Mouse (Mus musculus) right cerebral cortex, adult 2 months (tissue): ENCODE measurements around the gene Enc1.

Source experiments
- DNase-seq, 2 experiments: peaks; one replicate each; pipeline ENCODE4 v3.0.0; 2021 to 2022; ENCODE audit warnings: low spot score in 2 of 2

Enc1 gene

DNA sequence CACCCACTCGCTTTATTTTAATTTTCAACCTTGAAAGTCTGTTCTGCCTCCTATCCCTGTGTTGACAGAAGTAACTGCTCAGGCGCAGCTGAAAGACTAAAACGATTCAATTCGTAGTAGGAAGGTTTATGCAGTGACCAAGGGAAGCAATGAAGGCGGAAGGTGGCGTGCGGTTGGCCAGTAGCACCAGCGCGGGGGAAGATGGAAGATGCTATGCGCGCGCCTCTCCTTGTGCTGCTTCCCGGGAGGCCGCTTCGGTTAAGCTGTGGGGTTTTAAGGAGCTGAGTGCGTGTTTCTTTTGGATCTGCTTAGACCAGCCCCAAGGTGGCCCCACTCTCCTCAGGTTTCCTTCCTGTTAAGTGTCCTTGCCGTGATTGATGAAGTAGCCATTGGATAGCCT lies 15.8 kb upstream of the Enc1 start:
- DNase-seq: peak in 1 of 2 experiments; percentile 12

DNA sequence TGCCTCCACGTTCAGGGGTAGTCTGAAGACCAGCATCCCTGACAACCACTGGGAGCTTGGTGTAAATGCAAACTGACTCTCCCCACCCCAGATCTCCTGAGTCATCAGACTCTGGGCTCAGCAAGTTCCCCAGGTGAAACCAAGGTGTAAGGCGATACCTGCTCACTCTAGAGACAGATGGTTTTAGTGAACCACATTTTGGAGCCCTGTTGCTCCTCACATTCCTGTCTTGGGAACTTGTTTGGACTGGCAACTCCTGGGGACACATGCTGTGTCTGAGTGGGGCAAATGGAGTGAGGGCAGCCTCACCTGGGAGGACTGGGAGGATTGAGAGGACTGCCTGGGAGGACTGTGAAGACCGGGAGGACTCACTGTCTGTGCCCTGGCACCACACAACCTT lies 13.1 kb upstream of the Enc1 start:
- DNase-seq: no peak

DNA sequence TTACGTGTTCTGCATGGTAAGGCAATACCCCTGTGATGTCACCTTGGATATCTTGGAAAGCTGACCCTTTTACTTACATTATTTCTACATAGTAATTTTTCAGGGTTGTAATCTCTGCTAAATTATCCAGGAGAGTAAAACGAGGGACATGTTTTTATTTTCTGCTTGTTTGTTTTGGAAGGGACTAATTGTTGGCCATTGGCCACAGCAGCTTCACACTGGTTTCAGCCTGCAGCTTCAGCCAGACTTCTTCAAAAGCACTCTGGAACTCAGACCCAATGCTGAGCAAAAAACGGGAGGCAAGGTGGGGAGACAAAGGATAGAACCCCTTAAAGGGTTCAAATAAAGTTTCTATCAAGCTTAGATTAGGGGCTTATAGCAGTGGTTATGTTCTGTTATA lies 10.8 kb upstream of the Enc1 start:
- no peak for DNase-seq

DNA sequence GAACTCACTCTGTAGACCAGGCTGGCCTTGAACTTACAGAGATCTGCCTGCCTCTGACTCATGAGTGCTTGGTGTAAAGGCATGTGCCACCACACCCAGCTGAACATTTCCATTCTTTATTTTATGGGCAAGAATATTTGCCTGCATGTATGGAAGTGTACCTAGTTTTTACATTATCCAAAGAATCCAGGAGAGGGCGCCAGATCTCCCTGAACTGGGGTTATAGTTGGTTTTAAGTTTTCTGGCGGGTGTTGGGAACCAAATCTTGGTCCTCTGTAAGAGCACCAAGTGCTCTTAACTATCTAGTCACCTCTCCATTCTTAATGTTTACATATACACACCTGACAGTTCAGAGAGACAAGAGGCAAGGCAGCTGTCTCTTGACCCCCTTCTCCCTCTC lies 7.8 kb upstream of the Enc1 start:
- no peak for DNase-seq

DNA sequence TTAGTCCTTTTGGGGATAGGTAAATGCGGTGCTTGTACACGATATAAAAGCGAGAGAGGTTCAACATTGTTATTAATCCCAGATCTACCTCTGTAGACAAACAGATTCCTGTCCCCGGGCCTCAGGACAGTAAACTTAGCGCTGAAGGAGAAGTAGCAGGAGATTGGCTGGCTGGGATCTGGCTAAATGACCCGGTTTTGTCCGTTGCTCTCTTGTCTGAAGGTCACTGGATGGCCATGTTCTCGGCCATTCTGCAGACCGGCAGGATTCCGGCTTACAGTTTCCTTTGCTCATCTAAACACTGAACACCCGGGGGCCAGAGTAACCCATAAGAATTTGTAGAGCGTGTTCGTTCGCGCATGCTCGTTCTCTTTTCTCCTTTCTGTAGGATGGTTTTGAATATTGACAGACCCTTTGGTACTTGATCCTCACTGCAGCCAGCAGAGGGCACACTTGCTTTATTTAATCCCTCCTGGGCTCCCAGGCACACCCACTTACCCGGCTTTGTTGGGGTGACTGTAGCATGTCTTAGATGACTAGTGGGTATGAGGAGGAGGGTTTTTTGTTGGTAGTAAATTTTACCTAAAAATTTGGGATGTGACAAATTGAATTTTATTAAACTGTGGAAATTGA lies 6.0 kb upstream of the Enc1 start:
- DNase-seq: peak; percentile 92 to 93

DNA sequence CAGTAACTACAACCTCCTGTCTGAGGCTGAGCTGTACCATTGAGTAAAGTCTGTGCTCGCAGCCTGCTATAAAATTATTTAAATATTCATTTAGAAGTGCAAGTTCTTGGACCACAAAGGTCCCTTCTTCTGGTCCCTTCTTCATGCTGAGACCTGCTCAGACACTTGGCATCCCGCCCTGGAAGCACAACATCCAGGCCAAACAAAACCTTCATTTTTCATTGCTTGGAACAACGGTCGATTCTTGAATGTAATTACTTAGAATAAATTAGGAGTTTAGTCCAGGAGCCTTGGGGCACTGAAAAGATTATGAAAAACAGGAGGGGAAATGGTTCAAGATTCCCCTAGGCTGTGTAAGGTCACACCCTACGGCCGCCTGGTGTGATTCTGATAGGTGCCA lies 5.0 kb upstream of the Enc1 start:
- DNase-seq: no peak

DNA sequence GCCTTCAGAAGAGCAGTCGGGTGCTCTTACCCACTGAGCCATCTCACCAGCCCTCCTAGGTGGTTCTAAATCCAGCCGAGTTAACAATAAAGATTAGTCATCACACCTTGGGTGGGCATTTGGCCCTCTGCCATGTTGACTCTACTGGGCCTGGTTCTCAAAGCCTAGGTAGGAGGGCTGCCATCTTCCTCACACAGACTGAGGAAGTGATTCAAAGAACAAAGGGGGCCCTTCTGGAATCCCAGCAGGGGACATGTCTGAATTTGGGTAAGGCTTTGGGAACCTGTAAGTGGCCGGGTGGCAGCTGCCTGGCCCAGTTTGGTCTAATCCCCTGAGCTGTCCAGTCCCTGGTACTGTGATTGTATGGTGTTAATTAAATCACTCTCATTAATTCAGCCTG lies 3.2 kb upstream of the Enc1 start:
- no peak for DNase-seq

DNA sequence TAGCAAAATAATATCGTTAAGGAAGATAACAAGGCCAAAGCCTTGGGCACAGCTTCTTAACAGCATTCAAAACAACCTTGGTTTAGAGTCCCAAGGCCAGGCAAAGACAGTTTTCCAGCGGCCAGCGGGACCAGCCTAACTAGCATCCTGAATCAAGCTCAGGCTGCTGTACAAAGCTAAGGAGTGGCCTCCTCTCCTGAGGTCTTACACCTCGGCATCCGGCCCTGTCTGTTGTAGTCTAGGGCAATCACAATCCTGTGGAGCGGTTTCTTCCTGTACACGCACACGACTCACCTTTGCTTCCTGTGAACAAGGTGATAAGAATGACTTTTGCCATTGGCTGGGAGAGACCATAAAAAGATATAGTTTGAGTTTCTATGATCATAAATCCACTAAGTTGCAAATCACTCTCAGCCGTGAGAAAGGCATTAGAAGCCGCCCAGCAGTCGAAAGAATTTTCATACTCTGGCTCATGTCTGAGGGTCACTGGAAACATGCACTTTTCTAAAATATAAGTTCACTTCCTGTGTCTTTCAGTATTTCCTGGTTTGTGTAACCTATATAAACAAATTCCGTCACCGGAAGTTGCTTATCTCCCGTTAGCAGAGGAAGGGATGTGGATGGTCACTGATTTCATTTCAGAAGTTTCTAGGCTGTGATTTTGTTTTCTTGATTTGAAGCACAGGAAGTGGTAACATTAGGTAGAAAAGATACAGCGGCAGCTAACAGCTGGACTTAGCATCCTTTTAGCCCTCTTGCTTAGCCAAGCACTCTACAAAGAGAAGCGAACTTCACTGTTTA lies 2.5 kb upstream of the Enc1 start:
- DNase-seq: no peak

DNA sequence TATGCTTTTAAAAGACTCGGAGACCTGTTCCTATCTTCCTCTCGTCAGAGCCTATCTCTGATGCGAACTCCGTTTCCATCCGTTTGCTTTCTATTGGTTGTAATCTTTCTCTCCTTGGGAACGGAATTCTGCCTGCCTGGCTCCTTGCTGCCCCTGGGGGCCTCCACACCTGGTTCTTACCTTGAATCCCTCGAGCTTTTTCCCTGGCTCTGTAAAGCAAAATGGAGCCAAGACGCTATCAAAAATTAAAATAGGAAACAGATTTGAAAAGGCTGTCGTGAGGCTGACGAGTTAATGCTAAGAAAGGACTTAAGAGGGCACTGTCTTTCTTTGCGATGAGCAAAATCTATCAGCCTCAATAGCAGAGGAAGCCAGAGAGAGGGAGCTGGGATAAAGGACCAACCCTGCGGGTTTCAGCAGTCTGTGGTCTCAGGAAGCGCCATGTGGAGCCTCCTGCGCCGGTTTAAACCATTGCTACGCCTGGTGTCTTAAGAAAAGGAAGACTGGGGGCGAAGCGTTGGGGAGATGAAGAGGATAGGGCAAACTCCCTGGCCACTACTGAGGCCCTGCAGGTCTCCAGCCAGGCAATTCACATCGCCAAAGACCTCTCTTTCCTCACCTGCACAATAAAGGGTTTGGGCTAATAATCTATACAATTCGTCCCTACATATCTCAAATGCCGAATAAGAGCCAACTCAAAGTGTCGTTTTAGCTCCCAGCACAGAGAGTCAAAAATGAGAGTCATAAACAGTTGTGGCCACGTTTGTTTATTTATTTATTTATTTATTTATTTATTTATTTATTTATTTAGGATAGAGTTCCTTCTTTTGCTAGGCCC lies 1.3 kb upstream of the Enc1 start:
- DNase-seq: peak in 1 of 2 experiments; percentile 72

DNA sequence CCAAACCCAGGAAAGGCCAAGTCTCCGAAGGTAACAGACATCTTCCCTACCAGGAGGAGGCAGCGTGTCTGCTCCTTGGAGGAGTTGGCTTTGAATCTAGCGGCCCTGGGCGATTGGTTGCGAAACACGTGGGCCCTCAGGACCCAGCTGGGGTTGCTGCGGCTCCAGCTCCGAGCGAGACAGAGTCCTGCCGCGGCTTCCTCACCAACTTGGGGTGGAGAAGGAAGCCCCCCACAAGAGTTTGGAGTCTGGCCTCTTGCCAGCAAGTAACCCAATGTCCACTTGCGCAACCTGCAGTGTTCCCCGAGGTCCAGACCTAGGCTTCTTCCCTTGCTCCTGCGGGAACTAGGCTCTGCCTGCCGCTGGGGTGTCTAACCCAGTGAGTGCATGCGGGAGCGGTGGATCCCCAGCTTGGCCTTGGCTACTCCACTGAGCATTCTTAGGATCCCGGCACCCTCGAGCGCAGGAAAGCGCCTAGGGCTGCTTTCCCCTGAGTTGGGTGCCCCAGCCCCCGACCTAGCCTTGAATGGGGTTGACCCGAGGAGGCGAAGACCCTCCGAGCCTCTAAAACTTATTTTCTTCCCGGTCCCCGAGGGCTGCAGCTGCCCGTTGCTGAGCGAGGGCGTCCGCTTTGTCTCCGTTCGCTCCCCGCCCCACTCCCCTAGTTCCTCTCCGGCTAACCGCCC lies 483 bp upstream of the Enc1 start:
- peak in 1 of 2 experiments; percentile 76 for DNase-seq

DNA sequence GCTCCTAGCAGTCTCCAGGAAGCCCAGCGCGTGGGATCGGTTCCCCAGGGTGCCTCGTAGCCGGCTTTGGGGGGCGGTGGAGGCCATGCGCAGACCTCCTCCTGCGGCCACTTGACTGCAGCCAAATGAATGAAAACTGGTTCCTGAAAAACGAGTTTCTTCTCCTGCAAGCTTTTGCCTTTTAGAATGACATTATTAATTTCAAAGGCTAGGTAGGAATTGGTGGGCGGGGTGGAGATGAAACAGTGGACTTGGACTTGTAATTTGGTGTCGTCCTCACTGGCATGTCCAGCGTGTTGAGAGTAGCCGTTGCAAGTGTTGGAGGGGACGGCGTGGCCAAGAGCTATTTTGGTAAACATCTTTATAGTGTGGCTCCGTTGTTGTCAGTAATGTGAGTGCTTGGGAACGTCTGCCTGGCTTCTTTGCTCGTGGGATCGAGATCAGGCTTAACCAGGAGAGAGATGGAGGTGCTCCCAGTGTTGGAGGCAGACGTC lies 929 bp downstream of the Enc1 start:
- DNase-seq: no peak

DNA sequence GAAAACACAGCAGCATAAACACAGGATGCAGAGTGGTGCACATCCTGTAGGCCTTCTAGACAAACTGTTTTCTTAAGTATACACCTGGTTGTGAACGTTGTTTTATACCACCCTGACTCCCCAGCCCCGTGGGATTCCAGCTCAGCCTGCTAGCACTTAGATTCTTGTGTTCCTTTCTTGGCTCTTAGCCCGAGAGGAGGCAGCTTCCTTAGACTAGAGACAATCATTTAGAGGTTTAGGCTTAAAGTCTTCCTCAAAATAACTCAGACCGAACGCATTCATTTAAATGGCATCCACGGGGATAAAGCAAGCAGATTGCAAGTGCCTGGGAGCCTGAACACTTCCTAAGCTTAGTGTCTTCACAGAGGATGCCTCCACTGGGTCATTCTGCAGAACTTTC lies 1.8 kb downstream of the Enc1 start:
- DNase-seq: no peak

DNA sequence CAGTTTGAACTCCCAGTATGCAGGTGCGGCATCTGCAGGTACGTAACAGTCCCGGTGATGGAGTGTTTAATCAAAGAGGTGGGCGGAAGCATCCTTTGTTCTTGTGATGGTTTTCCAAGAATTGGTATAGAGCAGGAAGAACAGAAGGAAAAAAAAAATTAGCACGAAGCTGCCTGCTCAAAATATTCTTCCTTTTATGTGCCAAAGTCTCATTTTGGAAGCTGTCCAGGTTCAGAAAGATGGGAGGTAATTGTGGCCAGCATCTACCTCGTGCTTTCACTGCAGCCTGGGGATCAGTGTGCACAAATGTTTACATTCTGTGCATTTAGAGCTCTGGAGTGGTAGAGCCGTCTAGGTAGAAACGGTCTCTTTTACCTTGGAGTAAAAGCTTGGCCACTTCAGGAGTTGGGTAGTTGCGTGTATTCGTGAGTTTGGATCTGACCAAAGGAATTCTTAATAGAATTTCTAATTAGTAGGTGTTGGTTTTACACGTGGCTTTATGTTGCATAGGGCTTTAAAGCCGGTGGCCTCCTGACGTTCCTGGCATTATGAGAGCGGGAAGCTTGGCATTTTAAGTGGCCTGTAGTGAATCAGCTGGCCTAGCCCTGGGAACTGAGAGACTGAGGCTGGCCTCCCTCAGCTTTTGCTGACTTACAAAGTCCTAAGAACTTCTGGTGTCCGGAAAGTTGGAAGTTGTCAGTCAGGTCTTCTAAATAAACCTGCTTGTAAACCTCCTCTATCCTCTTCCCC lies 3.2 kb downstream of the Enc1 start:
- DNase-seq: no peak

DNA sequence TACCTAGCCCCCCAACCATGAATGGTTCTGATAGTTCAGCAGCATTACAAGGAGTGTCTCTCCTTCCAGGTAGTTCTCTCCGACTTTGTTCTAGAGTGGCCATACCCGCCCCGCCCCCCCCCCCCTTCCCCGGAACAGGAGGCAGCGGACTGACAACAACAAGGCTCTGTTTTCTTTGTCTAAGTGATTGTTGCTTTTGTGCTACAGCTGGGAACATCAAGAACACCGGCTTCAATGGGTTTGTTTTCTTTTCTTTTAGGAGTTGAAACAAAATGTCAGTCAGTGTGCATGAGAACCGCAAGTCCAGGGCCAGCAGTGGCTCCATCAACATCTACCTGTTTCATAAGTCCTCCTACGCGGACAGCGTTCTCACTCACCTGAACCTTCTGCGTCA lies 3.8 kb downstream of the Enc1 start:
- DNase-seq: no peak

DNA sequence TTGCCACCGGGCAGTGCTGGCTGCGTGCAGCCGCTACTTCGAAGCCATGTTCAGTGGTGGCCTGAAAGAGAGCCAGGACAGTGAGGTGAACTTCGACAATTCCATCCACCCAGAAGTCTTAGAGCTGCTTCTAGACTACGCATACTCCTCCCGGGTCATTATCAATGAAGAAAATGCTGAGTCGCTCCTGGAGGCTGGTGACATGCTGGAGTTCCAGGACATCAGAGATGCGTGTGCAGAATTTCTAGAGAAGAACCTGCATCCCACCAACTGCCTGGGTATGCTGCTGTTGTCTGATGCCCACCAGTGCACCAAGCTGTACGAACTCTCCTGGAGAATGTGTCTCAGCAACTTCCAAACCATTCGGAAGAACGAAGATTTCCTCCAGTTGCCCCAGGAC lies 4.3 kb downstream of the Enc1 start:
- DNase-seq: no peak

DNA sequence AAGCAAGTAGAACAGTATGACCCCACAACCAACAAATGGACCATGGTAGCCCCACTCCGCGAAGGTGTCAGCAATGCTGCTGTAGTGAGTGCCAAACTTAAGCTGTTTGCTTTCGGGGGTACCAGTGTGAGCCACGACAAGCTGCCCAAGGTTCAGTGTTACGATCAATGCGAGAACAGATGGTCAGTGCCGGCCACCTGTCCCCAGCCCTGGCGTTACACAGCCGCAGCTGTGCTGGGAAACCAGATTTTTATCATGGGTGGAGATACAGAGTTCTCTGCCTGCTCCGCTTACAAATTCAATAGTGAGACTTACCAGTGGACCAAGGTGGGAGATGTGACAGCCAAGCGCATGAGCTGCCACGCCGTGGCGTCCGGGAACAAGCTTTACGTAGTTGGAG lies 5.3 kb downstream of the Enc1 start:
- no peak for DNase-seq

DNA sequence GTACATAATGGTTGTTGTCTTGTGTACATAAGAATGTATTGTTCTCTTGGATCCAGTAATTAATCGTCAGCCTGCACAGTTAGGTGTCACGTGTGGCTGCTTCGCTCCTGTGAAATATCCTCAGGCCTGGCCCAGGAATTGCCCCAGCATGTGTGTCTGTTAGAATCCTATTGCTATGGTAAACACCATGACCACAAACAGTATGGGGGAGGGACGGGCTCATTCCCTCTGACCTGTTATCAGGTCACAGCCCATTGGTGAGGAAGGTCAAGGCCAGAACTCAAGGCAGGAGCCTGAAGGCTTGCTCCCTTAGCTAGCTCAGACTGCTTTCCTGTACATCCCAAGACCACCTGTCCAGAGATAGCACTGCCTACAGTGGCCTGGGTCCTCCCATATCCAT lies 6.8 kb downstream of the Enc1 start:
- DNase-seq: no peak

DNA sequence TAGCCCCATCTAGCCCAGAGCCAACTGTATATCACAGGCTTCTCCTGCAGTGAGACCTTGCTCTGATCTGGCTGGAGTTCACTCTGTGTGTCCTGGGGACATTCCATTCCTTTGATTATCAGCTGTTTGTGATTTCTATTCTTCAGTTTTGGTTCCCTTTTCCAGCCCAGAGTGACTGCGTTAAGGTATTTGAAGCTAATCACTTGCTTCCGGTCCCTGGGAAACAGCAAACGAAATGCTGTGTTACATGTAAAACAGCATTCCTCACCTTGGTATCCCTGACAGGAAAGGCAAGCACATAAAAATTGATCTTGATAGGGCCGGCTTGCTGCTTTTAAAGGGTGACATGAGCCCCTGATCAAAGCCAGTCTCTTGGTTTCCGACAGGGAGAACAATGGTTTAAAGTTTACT lies 8.2 kb downstream of the Enc1 start:
- DNase-seq: no peak

DNA sequence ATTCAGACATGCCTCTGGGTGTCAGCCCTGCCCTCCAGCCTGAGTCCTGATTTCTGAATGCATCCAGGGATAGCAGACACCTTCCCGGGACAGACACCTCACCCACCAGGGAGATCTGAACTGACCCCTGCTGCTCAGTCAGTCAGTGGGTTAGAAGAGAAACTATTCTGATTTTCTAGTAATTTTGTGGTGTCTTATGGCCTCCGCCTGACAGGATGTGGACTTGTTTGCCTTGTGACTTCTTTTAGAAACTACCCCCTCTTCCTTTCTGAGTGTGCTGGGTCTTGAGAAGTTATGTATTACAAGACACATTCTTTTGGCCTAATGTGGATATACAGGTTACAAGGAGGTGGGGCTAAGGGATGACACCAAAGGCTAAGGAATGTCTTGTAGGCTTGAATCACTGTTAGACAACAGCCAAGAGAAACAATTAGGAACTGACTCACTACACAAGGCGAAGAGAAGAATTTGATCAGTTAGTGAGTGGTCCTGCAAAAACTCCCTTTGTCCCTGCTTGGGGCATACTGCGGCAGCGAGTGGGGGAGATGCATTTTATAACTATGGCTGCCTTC lies 8.7 kb downstream of the Enc1 start:
- DNase-seq: no peak

DNA sequence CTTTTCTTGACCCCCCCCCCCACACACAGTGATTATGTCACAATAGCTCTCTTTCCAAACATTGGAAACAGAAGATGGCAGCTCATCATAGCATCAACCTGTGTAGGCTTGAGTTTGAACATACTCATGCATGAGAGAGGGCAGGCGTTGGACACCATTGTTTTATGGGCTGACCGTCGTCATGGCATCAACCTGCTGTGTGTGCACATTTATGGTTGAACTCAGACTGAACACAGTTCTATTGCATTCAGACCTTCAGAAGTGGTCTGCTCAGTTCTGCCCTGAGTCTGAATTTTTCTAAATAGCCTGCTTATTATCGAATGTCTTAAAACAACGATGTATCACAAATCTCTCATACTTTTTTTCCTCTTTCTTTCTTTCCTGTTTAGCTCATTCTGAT lies 9.2 kb downstream of the Enc1 start:
- DNase-seq: no peak
